Mouse (Mus musculus): ENCODE results near the gene Coro1c.

GRCm38 (mm10) chr5:113887132-113887531 is 21.4 kb downstream of the Coro1c start:
- TF ChIP-seq POLR2A (IDR thresholded peaks at IDR 0.05; ENCODE audit: low read depth, low read length) (no peak), CTCF (IDR thresholded peaks at IDR 0.05; ENCODE audit: borderline replicate concordance, insufficient read depth, low read length) (no peak)

Data from embryonic fibroblast, embryonic 13.5 days (primary cell).